Mouse (Mus musculus) bone marrow, adult 2 months (tissue): Measurements from ENCODE around the gene Prkaa2.

ENCODE experiments used
- CTCF ChIP-seq: fragments of 200-500 bp; IDR thresholded peaks from 2 replicates; pipeline ENCODE4 v1.5.1; 2011; ENCODE audit warnings: low read length, control low read depth; ENCODE audit not compliant: control insufficient read depth, insufficient read depth
- POLR2A ChIP-seq: fragments of 200-500 bp; IDR thresholded peaks from 2 replicates; pipeline ENCODE4 v1.6.1; 2011; ENCODE audit warnings: low read depth, mild to moderate bottlenecking, control low read depth, low read length, borderline replicate concordance; ENCODE audit not compliant: control insufficient read depth

- no peak for TF ChIP-seq POLR2A
- TF ChIP-seq CTCF, result no peak
Measured at GRCm38 (mm10) chr4:105108641-105109198, 970 bp downstream of the Prkaa2 start.
